Mouse (Mus musculus) macrophage (primary cell): ENCODE data around the gene Ppara. TPM values are rescaled to one million over a fixed set of nuclear protein-coding genes. Genes with fewer than 3 reads are reported as not detected.

ENCODE experiments used
- H3K27ac ChIP-seq: fragments of 350-480 bp; formaldehyde crosslinking; 2 replicates; pipeline ENCODE4 v1.9.0; 2021
- H3K36me3 ChIP-seq: fragments of 350-480 bp; formaldehyde crosslinking; 2 replicates; pipeline ENCODE4 v1.9.0; 2021; ENCODE audit errors: inconsistent target
- H3K4me3 ChIP-seq: fragments of 350-480 bp; formaldehyde crosslinking; 2 replicates; pipeline ENCODE4 v1.9.0; 2021; ENCODE audit errors: inconsistent target
- H3K79me2 ChIP-seq: fragments of 350-480 bp; formaldehyde crosslinking; 2 replicates; pipeline ENCODE4 v1.9.0; 2021; ENCODE audit errors: inconsistent target
- WGBS: methylation state at CpG from one replicate; pipeline ENCODE4 v1.1.7; 2026; ENCODE audit warnings: inconsistent platforms; ENCODE audit not compliant: missing documents; 5-methylcytosine and 5-hydroxymethylcytosine counted together
- polyA plus RNA-seq: library from polyadenylated mRNA; stranded (reverse); fragments of 250-400 nt; gene quantifications from 3 replicates; pipeline ENCODE4 v1.2.4, GENCODE M21; 2018; ENCODE audit warnings: inconsistent platforms
- total RNA-seq, 78 experiments: library from RNA; depleted of rRNA; stranded (reverse); fragments of 250-400 nt; gene quantifications; 1 replicate in 9 of 78; 2 replicates in 24 of 78; 3 replicates in 43 of 78; 4 replicates in 2 of 78; pipeline ENCODE4 v1.2.4; 2018; ENCODE audit warnings: inconsistent platforms in 56 of 78

Gene Ppara
- not detected for total RNA-seq (2018; cell fraction: chromatin; rRNA removed)
- not detected for total RNA-seq (2018; cell fraction: cytosol; rRNA removed)
- not detected for total RNA-seq (2018; cell fraction: nucleus; rRNA removed)
- polyA plus RNA-seq, result not detected in 3 replicates

GRCm38 (mm10) chr15:85734571-85735033 lies at the start of gene Ppara:
TSS of gene Ppara (plus strand) at chr15:85734983.
- H3K4me3 ChIP-seq, result no peak within 1 kb of the TSS
- no peak within 1 kb of the TSS for H3K27ac ChIP-seq
- WGBS, result 9% methylated on average over 28 of the region's 28 CpGs

GRCm38 (mm10) chr15:85686641-85687395 lies 48.0 kb upstream of the Ppara start:
- no peaks in the 10 kb centered on the region for H3K79me2 ChIP-seq

More at GRCm38 (mm10) chr15:85734571-85735033, at the start of gene Ppara:
- no peaks in the 10 kb centered on the region for H3K79me2 ChIP-seq
- no peaks in the 10 kb centered on the region for H3K36me3 ChIP-seq

GRCm38 (mm10) chr15:85687630-85688410 lies 47.0 kb upstream of the Ppara start:
- H3K4me3 ChIP-seq, result no peak overlapping the region
- H3K27ac ChIP-seq, result no peak overlapping the region
- no peaks in the 10 kb centered on the region for H3K79me2 ChIP-seq
- 92% methylated on average over 15 of the region's 15 CpGs for WGBS
- peaks cover 2% of the 10 kb centered on the region; the same call in 1 of the 2 replicates for H3K36me3 ChIP-seq

More at GRCm38 (mm10) chr15:85686641-85687395, 48.0 kb upstream of the Ppara start:
- no peak overlapping the region for H3K27ac ChIP-seq
- H3K36me3 ChIP-seq, result no peaks in the 10 kb centered on the region; the same call in 1 of the 2 replicates
- H3K4me3 ChIP-seq, result no peak overlapping the region
- WGBS, result 77% methylated on average over 11 of the region's 11 CpGs

GRCm38 (mm10) chr15:85688734-85689133 lies 46.0 kb upstream of the Ppara start:
- no peak overlapping the region for H3K27ac ChIP-seq
- WGBS, result 97% methylated on average over 6 of the region's 6 CpGs

GRCm38 (mm10) chr15:85689523-85689922 lies 45.3 kb upstream of the Ppara start:
- Histone ChIP-seq H3K79me2 (no peaks in the 10 kb centered on the region), H3K4me3 (no peak overlapping the region), H3K36me3 (peaks cover 18% of the 10 kb centered on the region), H3K27ac (no peak overlapping the region)
- 97% methylated on average over 6 of the region's 6 CpGs for WGBS

More at GRCm38 (mm10) chr15:85688734-85689133, 46.0 kb upstream of the Ppara start:
- H3K4me3 ChIP-seq, result no peak overlapping the region
- no peaks in the 10 kb centered on the region for H3K79me2 ChIP-seq
- H3K36me3 ChIP-seq, result peaks cover 11% of the 10 kb centered on the region

GRCm38 (mm10) chr15:85690058-85690457 lies 44.7 kb upstream of the Ppara start:
- no peaks in the 10 kb centered on the region for H3K79me2 ChIP-seq
- H3K27ac ChIP-seq, result no peak overlapping the region
- no peak overlapping the region for H3K4me3 ChIP-seq
- peaks cover 23% of the 10 kb centered on the region for H3K36me3 ChIP-seq
- WGBS, result 93% methylated on average over 6 of the region's 6 CpGs

GRCm38 (mm10) chr15:85690875-85691274 lies 43.9 kb upstream of the Ppara start:
- Histone ChIP-seq H3K4me3 (no peak overlapping the region), H3K27ac (no peak overlapping the region), H3K79me2 (no peaks in the 10 kb centered on the region), H3K36me3 (peaks cover 32% of the 10 kb centered on the region)
- 94% methylated on average over 5 of the region's 5 CpGs for WGBS

- Histone ChIP-seq H3K36me3 (peaks cover 44% of the 10 kb centered on the region), H3K4me3 (no peak overlapping the region), H3K79me2 (no peaks in the 10 kb centered on the region), H3K27ac (no peak overlapping the region)
- WGBS, result 96% methylated on average over 3 of the region's 3 CpGs
Measured at GRCm38 (mm10) chr15:85693115-85693514, 41.7 kb upstream of the Ppara start.

GRCm38 (mm10) chr15:85693819-85694218 lies 41.0 kb upstream of the Ppara start:
- H3K36me3 ChIP-seq, result peaks cover 44% of the 10 kb centered on the region
- no peaks in the 10 kb centered on the region for H3K79me2 ChIP-seq
- 92% methylated on average over 2 of the region's 2 CpGs for WGBS
- H3K4me3 ChIP-seq, result no peak overlapping the region
- H3K27ac ChIP-seq, result no peak overlapping the region

- Histone ChIP-seq H3K27ac (no peak overlapping the region), H3K36me3 (peaks cover 48% of the 10 kb centered on the region), H3K4me3 (no peak overlapping the region), H3K79me2 (no peaks in the 10 kb centered on the region)
- WGBS, result 86% methylated on average over 1 of the region's 1 CpGs
Measured at GRCm38 (mm10) chr15:85694379-85694778, 40.4 kb upstream of the Ppara start.

- H3K79me2 ChIP-seq, result no peaks in the 10 kb centered on the region
- no peak overlapping the region for H3K4me3 ChIP-seq
- WGBS, result 97% methylated on average over 4 of the region's 4 CpGs
- H3K36me3 ChIP-seq, result peaks cover 50% of the 10 kb centered on the region
- no peak overlapping the region for H3K27ac ChIP-seq
Measured at GRCm38 (mm10) chr15:85695304-85695703, 39.5 kb upstream of the Ppara start.

- H3K27ac ChIP-seq, result no peak overlapping the region
- no peaks in the 10 kb centered on the region for H3K79me2 ChIP-seq
- 85% methylated on average over 14 of the region's 14 CpGs for WGBS
- no peak overlapping the region for H3K4me3 ChIP-seq
- H3K36me3 ChIP-seq, result peaks cover 57% of the 10 kb centered on the region
Measured at GRCm38 (mm10) chr15:85698345-85699034, 36.3 kb upstream of the Ppara start.

- Histone ChIP-seq H3K4me3 (no peak overlapping the region), H3K27ac (no peak overlapping the region), H3K79me2 (no peaks in the 10 kb centered on the region), H3K36me3 (peaks cover 55% of the 10 kb centered on the region; the same call in 1 of the 2 replicates)
- 98% methylated on average over 5 of the region's 5 CpGs for WGBS
Measured at GRCm38 (mm10) chr15:85699452-85699851, 35.3 kb upstream of the Ppara start.

- H3K4me3 ChIP-seq, result no peak overlapping the region
Measured at GRCm38 (mm10) chr15:85699862-85700501, 34.8 kb upstream of the Ppara start.

More at GRCm38 (mm10) chr15:85699862-85700501, 34.8 kb upstream of the Ppara start:
- 92% methylated on average over 13 of the region's 13 CpGs for WGBS
- Histone ChIP-seq H3K79me2 (no peaks in the 10 kb centered on the region), H3K36me3 (peaks cover 50% of the 10 kb centered on the region; the same call in 1 of the 2 replicates), H3K27ac (no peak overlapping the region)
